Mouse (Mus musculus) layer of hippocampus, postnatal 25 days (tissue): ENCODE measurements around the gene Wasf3. TPM values are rescaled to one million over a fixed set of nuclear protein-coding genes. Genes with fewer than 3 reads are reported as not detected.
"Not testable (repeated sequence)": the region's sequence is repeated elsewhere in the genome, so short reads cannot be mapped to it uniquely, and the experiment has no call there.

Experiments
- DNase-seq, 2 experiments: peaks; one replicate each; pipeline ENCODE4 v3.0.0; 2022; ENCODE audit warnings: mixed read lengths in 2 of 2, low spot score in 1 of 2; ENCODE audit errors: extremely low spot score in 1 of 2
- total RNA-seq, 2 experiments: library from RNA; stranded (reverse); gene quantifications; 2 replicates each; pipeline ENCODE4 v1.2.3; 2021

Wasf3 gene
- total RNA-seq, 2 experiments from 2014 or later, result 97.5 to 111 TPM

DNA sequence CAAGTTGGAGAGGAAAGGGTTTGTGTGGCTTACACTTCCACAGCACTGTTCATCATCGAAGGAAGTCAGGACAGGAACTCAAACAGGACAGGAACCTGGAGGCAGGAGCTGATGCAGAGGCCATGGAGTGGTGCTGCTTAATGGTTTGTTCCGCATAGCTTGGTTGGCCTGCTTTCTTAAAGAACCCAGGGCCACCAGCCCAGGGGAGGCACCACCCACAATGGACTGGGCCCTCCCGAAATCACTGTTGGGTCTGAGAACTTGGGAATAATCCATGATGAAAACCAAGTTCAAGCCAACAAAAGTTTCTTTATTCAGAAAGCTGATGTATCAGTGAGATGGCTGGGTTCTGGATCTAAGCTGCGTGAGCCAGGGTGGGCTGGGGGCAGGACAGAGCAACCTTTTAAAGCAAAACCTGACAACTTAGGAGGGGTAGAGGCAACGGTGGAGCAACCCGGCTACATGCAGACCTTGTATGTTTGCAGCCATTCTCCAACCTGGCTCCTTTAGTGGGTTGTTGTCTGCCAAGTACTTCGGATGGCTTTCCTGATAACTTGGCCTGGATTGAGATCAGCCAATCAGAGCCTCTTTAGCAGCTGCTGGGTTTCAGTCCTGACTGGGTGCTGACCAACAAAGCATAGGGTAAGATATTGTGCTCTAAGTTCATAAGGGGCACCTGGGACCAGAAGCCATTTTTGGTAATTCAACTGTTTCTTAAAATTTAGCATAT, 13.8 kb downstream of the Wasf3 start:
- DNase-seq, result no peak

DNA sequence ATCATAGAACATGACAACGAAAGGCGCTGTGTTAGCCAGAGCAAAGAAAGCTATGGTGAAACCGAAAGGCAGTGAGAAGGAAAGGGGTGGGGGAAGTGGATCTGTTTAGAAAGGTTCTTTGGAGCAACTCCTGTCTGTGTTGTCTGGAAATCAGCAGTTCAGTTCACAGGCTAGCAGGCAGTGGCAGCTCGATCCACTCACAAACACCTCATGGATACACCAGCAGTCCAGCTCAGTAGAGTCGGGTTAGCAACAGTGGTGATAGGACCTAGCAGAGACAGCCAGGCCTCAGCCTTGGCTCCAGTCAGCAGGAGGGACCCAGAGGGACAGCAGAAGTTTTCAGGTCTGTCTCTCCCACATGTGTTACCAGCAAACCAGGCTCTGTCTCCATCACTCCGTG, 16.2 kb downstream of the Wasf3 start:
- not testable (repeated sequence) for DNase-seq

DNA sequence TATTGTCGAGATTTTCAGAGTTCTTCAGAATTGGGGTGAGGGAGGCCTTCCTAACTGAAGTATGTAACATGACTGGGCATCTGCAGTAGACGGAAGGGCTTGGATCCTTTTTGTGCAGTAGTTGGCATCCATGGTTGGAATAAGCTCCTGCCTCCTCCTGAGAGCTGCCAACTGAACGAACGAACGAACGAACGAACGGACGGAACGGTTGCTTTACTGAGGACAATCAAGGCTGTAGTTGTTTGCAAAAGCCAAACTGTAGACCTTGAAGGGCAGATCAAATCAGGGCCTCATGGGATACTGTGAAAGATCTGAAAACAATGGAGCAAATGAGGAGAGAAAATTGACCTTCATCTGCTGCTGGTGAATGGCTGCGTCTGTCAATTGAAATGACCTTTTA, 17.5 kb downstream of the Wasf3 start:
- DNase-seq, result no peak

GRCm38 (mm10) chr5:146403923-146404322, 19.1 kb downstream of the Wasf3 start:
- no peak for DNase-seq

DNA sequence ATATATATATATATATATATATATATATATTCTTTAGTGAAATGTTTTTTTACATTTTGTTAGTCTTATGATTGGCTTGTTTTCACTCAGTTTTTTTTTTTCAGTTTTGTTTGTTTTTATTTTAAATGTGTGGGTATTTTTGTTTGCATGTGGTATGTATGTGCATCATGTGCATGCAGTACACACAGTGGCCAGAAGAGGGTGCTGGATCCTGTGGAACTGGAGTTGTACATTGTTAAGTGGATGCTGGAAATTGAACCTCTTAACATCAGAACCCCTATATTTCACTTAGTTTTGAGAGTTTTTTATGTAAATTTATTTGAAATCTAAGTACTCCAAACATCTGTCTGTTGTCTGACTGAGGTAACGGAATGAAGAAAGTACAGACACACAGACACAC, 21.3 kb downstream of the Wasf3 start:
- no peak for DNase-seq

DNA sequence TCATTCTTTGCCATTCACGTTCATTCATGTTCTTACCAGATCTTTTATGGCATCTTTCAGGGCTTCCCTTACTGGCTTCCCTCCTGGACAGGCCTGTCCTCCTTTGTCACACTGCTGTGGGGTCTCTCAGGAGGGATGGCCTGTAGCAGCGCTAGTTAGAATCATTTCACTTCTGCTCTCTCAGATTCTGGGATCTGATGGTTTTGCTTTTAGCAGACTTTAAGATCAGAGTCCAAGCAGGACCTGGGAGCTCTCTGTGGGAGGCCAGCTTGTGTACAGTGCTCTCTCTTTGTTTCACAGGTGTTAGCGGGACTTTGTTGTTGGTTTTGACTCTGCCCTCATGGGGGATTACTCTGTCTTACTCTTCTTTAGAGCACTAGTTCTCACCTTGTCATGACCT, 23.0 kb downstream of the Wasf3 start:
- DNase-seq, result no peak

DNA sequence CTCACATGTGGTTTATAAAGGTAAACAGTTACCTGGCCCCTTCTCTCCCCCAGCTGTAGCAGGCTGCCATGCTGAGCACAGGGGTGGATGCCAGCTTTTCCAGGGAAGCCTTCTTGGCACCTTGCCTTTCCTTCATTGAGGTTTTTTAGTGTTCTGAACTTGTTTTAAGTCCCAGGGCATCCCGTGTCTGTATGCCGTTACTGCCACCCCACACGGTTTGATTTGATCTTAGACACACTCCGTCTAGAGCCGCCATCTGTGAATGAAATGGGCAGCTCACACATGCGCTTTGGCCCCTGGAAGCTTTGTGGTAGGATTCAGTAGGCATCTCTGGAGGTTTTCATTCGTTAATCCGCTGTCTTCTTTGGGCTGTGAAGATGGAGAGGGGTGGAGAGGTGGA, 23.8 kb downstream of the Wasf3 start:
- no peak for DNase-seq

DNA sequence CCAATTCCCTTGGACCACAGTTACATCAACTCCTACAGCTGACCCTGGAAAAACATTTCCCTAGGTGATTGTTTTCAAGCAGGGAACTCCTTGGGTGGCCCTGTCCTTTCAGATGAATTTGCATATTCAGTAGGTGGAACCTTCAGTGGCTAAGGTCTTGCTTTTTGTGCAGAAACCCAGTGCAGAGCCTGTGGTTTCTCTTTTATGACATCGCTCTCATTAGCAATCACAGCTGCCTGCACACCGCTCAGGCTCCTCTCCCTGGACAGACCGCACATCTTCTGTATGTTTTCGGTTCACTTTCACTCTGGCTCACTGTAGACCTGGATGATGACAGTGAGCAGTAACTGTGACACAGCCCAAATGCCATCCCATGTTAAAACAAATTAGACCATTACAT, 26.0 kb downstream of the Wasf3 start:
- DNase-seq, result no peak

GRCm38 (mm10) chr5:146412743-146413430, 28.1 kb downstream of the Wasf3 start:
- DNase-seq, result peak in 1 of 2 experiments; percentile 51

- no peak for DNase-seq
These were observed 29.8 kb downstream of the Wasf3 start for GRCm38 (mm10) chr5:146414611-146415010.

DNA sequence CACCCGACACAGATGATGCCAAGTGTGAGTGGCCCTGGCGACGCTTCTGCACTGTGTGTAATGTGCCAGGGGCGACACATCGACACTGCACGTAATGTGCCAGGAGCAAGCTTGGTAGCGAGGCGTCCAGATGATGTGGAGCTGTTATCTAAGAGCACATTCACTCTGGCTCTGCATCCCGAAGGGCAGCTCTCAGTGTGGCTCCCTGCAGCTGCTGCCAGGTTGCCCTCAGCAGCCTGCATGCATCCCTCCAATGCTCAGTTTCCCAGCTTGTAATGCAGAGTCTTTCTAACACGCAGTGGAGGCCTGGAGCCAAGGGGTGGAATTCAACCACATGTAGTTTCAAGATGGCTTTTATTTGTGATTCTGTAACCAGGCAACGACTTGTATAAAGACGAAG, 30.4 kb downstream of the Wasf3 start:
- DNase-seq, result peak in 1 of 2 experiments; percentile 44

GRCm38 (mm10) chr5:146416331-146417110, 31.7 kb downstream of the Wasf3 start:
- DNase-seq, result no peak

DNA sequence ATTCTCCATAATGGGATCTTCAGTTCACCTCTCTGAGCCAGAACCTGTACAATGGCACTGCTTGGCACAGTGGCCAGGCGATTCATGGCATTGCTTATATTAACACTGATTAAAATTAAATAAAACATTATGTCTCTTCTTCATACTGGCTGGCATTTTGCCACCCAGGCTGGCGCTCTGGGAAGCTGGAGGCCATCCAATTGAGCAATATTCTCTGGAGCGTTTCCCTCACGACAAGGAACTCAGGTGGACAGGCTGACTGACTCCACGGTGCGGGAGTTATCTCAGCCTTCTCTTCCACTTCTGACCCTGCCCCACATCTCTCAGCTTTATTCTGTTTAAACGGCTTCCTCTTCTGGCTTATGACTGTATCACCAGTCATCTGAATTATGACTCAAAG, 33.3 kb downstream of the Wasf3 start:
- no peak for DNase-seq

- no peak for DNase-seq
These were observed 35.3 kb downstream of the Wasf3 start for GRCm38 (mm10) chr5:146420081-146420480.

DNA sequence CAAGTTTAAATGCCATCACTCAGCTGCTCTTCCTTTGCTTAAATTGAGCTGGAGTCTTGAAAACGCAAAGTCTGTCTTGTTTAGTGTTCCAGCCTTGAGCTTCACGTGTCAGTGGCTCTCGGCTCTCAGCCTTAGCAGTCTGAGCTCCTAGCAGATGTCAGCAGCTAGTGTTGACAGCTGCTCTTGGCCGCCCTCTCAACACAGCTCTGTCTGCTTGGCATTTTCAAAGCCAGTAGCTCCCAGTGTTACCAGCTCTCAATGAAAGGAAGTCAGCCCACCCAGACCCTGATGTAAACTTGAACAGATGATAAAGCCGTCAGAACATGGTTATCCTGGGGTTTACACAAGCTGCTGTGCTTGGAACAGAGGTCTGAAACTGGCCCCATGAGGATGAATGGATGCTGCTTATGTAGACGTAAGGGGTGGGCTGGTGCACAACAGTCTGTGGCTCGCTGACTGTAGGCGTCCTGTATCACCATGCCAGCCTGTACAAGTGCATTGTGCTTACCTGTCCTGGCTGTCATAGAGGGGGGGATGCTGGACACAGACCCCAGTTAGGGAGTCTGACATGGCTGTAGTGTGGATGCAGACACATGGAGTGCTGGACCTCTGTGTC, 40.0 kb downstream of the Wasf3 start:
- DNase-seq, result peak in 1 of 2 experiments; percentile 20

- peak in 1 of 2 experiments; percentile 6 for DNase-seq
These were observed 40.9 kb downstream of the Wasf3 start for GRCm38 (mm10) chr5:146425656-146426055.

- DNase-seq, result peak in 1 of 2 experiments; percentile 7
These were observed 43.3 kb downstream of the Wasf3 start for GRCm38 (mm10) chr5:146428109-146428508.

DNA sequence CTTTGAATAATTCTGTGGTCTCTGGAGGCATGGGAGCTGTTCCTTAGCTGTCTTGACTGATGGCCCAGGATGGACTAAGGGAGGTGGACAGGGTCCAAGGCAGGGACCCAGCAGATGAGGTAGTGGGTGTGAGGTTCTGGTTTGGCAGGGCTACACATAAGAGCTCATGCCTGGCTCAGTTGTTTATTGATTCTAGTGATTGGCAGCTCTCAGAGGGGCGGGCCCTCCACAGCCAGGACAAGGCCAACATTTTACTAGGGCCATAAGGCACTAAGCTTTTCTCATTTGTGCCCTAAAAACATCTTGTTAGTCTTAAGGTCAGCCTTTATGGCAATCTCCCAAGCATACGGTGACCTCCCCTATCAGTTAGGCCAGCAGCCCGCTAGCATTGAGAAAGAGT, 47.0 kb downstream of the Wasf3 start:
- peak in 1 of 2 experiments; percentile 5 for DNase-seq

GRCm38 (mm10) chr5:146432476-146432875, 47.7 kb downstream of the Wasf3 start:
- DNase-seq, result peak in 1 of 2 experiments; percentile 5

DNA sequence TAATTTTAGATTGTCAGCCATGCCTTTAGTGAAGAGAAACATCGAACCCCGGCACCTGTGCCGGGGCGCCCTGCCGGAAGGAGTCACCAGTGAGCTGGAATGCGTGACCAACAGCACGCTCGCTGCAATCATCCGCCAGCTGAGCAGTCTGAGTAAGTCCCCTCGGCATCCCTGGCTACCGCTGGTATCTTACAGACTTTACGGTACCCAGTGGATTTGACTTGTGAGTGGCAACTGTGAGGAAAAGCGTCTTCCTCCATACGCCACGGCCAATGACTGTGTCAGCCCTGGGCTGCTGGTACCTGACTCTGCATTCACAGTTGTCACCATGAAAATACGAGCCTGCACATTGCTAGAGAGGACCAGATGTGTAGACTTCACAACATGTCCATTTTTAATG, 50.5 kb downstream of the Wasf3 start:
- DNase-seq, result no peak

GRCm38 (mm10) chr5:146436796-146437195, 52.0 kb downstream of the Wasf3 start:
- DNase-seq, result no peak
